Mouse (Mus musculus) midbrain, embryonic 13.5 days (tissue): ENCODE results near the gene Serac1. TPM values are rescaled to one million over a fixed set of nuclear protein-coding genes. Genes with fewer than 3 reads are reported as not detected.
"Not testable (repeated sequence)": the region's sequence is repeated elsewhere in the genome, so short reads cannot be mapped to it uniquely, and the experiment has no call there.

Experiments
- ATAC-seq: fragments of 200-750 bp; cut with Nextera tagmentation; 2 replicates; pipeline ENCODE4 v1.8.0; 2017; ENCODE audit warnings: mild to moderate bottlenecking, moderate TSS enrichment, moderate library complexity
- H3K27ac ChIP-seq: fragments of 300-500 bp; sonication (generic); 2 replicates; pipeline ENCODE4 v1.5.1; 2015; ENCODE audit warnings: inconsistent platforms, mild to moderate bottlenecking, moderate library complexity
- H3K27me3 ChIP-seq: fragments of 300-500 bp; sonication (generic); 2 replicates; pipeline ENCODE4 v1.6.1; 2015; ENCODE audit warnings: mild to moderate bottlenecking, inconsistent platforms
- H3K36me3 ChIP-seq: fragments of 300-500 bp; sonication (generic); 2 replicates; pipeline ENCODE4 v1.6.1; 2015; ENCODE audit warnings: mild to moderate bottlenecking, inconsistent platforms
- H3K4me1 ChIP-seq: fragments of 300-500 bp; sonication (generic); replicated peaks from 2 replicates; pipeline ENCODE4 v1.6.1; 2015; ENCODE audit warnings: inconsistent platforms
- H3K4me2 ChIP-seq: fragments of 300-500 bp; sonication (generic); replicated peaks from 2 replicates; pipeline ENCODE4 v1.6.1; 2015; ENCODE audit warnings: moderate library complexity, mild to moderate bottlenecking, inconsistent platforms
- H3K4me3 ChIP-seq: fragments of 300-500 bp; sonication (generic); replicated peaks from 2 replicates; pipeline ENCODE4 v1.5.1; 2015; ENCODE audit warnings: mild to moderate bottlenecking, inconsistent platforms
- H3K9ac ChIP-seq: fragments of 300-500 bp; sonication (generic); replicated peaks from 2 replicates; pipeline ENCODE4 v1.6.1; 2015; ENCODE audit warnings: mild to moderate bottlenecking, inconsistent platforms
- H3K9me3 ChIP-seq: fragments of 300-500 bp; sonication (generic); 2 replicates; pipeline ENCODE4 v1.6.1; 2016; ENCODE audit warnings: mild to moderate bottlenecking, inconsistent platforms
- WGBS: fragments of 180-500 bp; shearing (Covaris S2); methylation state at CpG from one replicate; pipeline ENCODE4 v1.1.7; 2015; 5-methylcytosine and 5-hydroxymethylcytosine counted together
- polyA plus RNA-seq: library from polyadenylated mRNA; unstranded; fragments of >200 nt; fragmentation: Nextera tagmentation; extraction: Ambion mirVana; gene quantifications from 2 replicates; pipeline ENCODE4 v1.2.1, GENCODE M21; 2015

The Serac1 gene
- polyA plus RNA-seq, 1 experiment from 2014 or later, result 10.9 TPM

- Histone ChIP-seq H3K27me3 (no peaks in the 10 kb centered on the region), H3K4me1 (no peaks in the 10 kb centered on the region; the same call in 1 of the 2 replicates), H3K9ac (no peak overlapping the region), H3K9me3 (no peaks in the 10 kb centered on the region), H3K4me3 (no peak overlapping the region), H3K27ac (no peak overlapping the region), H3K36me3 (peaks cover 35% of the 10 kb centered on the region), H3K4me2 (no peak overlapping the region)
- 24% methylated on average over 5 of the region's 5 CpGs for WGBS
- ATAC-seq, result no peak
These were observed 24.6 kb downstream of the Serac1 start for GRCm38 (mm10) chr17:6054934-6055355.

- no peak overlapping the region for H3K27ac ChIP-seq
- H3K9ac ChIP-seq, result no peak overlapping the region
- H3K36me3 ChIP-seq, result peaks cover 46% of the 10 kb centered on the region
- WGBS, result 57% methylated on average over 4 of the region's 4 CpGs
- no peak overlapping the region for H3K4me3 ChIP-seq
- H3K4me1 ChIP-seq, result no peaks in the 10 kb centered on the region; the same call in 1 of the 2 replicates
- no peaks in the 10 kb centered on the region for H3K9me3 ChIP-seq
- no peak for ATAC-seq
- H3K4me2 ChIP-seq, result no peak overlapping the region
- no peaks in the 10 kb centered on the region for H3K27me3 ChIP-seq
These were observed 26.7 kb downstream of the Serac1 start for GRCm38 (mm10) chr17:6052801-6053200.

- Histone ChIP-seq H3K4me2 (no peak overlapping the region), H3K4me3 (no peak overlapping the region), H3K27me3 (no peaks in the 10 kb centered on the region), H3K36me3 (peaks cover 13% of the 10 kb centered on the region), H3K4me1 (no peaks in the 10 kb centered on the region), H3K27ac (no peak overlapping the region), H3K9ac (no peak overlapping the region), H3K9me3 (no peaks in the 10 kb centered on the region)
- ATAC-seq, result no peak
- 89% methylated on average over 10 of the region's 10 CpGs for WGBS
These were observed 42.0 kb downstream of the Serac1 start for GRCm38 (mm10) chr17:6037507-6037906.

GRCm38 (mm10) chr17:6036872-6037271 lies 42.7 kb downstream of the Serac1 start:
- Histone ChIP-seq H3K36me3 (peaks cover 7% of the 10 kb centered on the region), H3K9me3 (no peaks in the 10 kb centered on the region), H3K4me3 (no peak overlapping the region), H3K4me2 (no peak overlapping the region), H3K9ac (no peak overlapping the region), H3K4me1 (no peaks in the 10 kb centered on the region), H3K27ac (no peak overlapping the region), H3K27me3 (no peaks in the 10 kb centered on the region)
- no peak for ATAC-seq
- WGBS, result 90% methylated on average over 11 of the region's 11 CpGs

- Histone ChIP-seq H3K36me3 (peaks cover 3% of the 10 kb centered on the region; the same call in 1 of the 2 replicates), H3K4me3 (no peak overlapping the region), H3K27ac (no peak overlapping the region), H3K27me3 (no peaks in the 10 kb centered on the region), H3K4me1 (no peaks in the 10 kb centered on the region), H3K4me2 (no peak overlapping the region), H3K9ac (no peak overlapping the region), H3K9me3 (no peaks in the 10 kb centered on the region)
- no peak for ATAC-seq
- WGBS, result 90% methylated on average over 8 of the region's 8 CpGs
These were observed 43.1 kb downstream of the Serac1 start for GRCm38 (mm10) chr17:6036458-6036857.

GRCm38 (mm10) chr17:6035661-6036060 lies 43.9 kb downstream of the Serac1 start:
- H3K9ac ChIP-seq, result no peak overlapping the region
- H3K4me3 ChIP-seq, result no peak overlapping the region
- 35% methylated on average over 8 of the region's 8 CpGs for WGBS
- no peak overlapping the region for H3K27ac ChIP-seq
- no peaks in the 10 kb centered on the region for H3K4me1 ChIP-seq
- no peaks in the 10 kb centered on the region for H3K9me3 ChIP-seq
- H3K4me2 ChIP-seq, result no peak overlapping the region
- no peak for ATAC-seq
- no peaks in the 10 kb centered on the region for H3K36me3 ChIP-seq
- no peaks in the 10 kb centered on the region for H3K27me3 ChIP-seq

GRCm38 (mm10) chr17:6025831-6026230 lies 53.7 kb downstream of the Serac1 start:
- WGBS, result 90% methylated on average over 7 of the region's 7 CpGs
- no peak overlapping the region for H3K4me3 ChIP-seq
- H3K27ac ChIP-seq, result no peak overlapping the region
- no peak for ATAC-seq
- H3K9ac ChIP-seq, result no peak overlapping the region
- H3K4me2 ChIP-seq, result no peak overlapping the region
- no peaks in the 10 kb centered on the region for H3K9me3 ChIP-seq
- no peaks in the 10 kb centered on the region for H3K27me3 ChIP-seq
- H3K4me1 ChIP-seq, result no peaks in the 10 kb centered on the region
- H3K36me3 ChIP-seq, result no peaks in the 10 kb centered on the region

- not testable (repeated sequence) for H3K9me3 ChIP-seq, H3K9ac ChIP-seq, H3K4me1 ChIP-seq, H3K27me3 ChIP-seq, H3K27ac ChIP-seq, H3K36me3 ChIP-seq
- H3K4me3 ChIP-seq, result peak overlapping the region; percentile 23
- WGBS, result 55% methylated on average over 5 of the region's 5 CpGs
- H3K4me2 ChIP-seq, result peak overlapping the region; percentile 44
- ATAC-seq, result peak; percentile 73
These were observed 58.2 kb downstream of the Serac1 start for GRCm38 (mm10) chr17:6021374-6021789.

GRCm38 (mm10) chr17:6020636-6021035 lies 58.9 kb downstream of the Serac1 start:
- Histone ChIP-seq H3K36me3 (no peaks in the 10 kb centered on the region), H3K27ac (no peak overlapping the region), H3K4me2 (no peak overlapping the region), H3K4me1 (no peaks in the 10 kb centered on the region), H3K9ac (no peak overlapping the region), H3K27me3 (no peaks in the 10 kb centered on the region), H3K9me3 (no peaks in the 10 kb centered on the region), H3K4me3 (no peak overlapping the region)
- 60% methylated on average over 7 of the region's 7 CpGs for WGBS
- ATAC-seq, result no peak

GRCm38 (mm10) chr17:6019776-6020175 lies 59.8 kb downstream of the Serac1 start:
- no peaks in the 10 kb centered on the region for H3K4me1 ChIP-seq
- no peak overlapping the region for H3K9ac ChIP-seq
- no peaks in the 10 kb centered on the region for H3K9me3 ChIP-seq
- H3K4me3 ChIP-seq, result no peak overlapping the region
- no peaks in the 10 kb centered on the region for H3K36me3 ChIP-seq
- no peak overlapping the region for H3K4me2 ChIP-seq
- no peak overlapping the region for H3K27ac ChIP-seq
- no peak for ATAC-seq
- H3K27me3 ChIP-seq, result no peaks in the 10 kb centered on the region
- 77% methylated on average over 2 of the region's 2 CpGs for WGBS

GRCm38 (mm10) chr17:6018348-6018747 lies 61.2 kb downstream of the Serac1 start:
- no peak overlapping the region for H3K4me2 ChIP-seq
- no peak for ATAC-seq
- no peaks in the 10 kb centered on the region for H3K9me3 ChIP-seq
- no peak overlapping the region for H3K4me3 ChIP-seq
- 75% methylated on average over 4 of the region's 4 CpGs for WGBS
- no peak overlapping the region for H3K9ac ChIP-seq
- no peaks in the 10 kb centered on the region for H3K4me1 ChIP-seq
- H3K27ac ChIP-seq, result no peak overlapping the region
- no peaks in the 10 kb centered on the region for H3K36me3 ChIP-seq
- H3K27me3 ChIP-seq, result no peaks in the 10 kb centered on the region

GRCm38 (mm10) chr17:6017268-6017667 lies 62.3 kb downstream of the Serac1 start:
- H3K9me3 ChIP-seq, result no peaks in the 10 kb centered on the region
- no peaks in the 10 kb centered on the region for H3K4me1 ChIP-seq
- no peak overlapping the region for H3K27ac ChIP-seq
- H3K36me3 ChIP-seq, result no peaks in the 10 kb centered on the region
- H3K4me2 ChIP-seq, result no peak overlapping the region
- no peak overlapping the region for H3K9ac ChIP-seq
- no peaks in the 10 kb centered on the region for H3K27me3 ChIP-seq
- WGBS, result 64% methylated on average over 12 of the region's 12 CpGs
- no peak overlapping the region for H3K4me3 ChIP-seq
- no peak for ATAC-seq

- 81% methylated on average over 7 of the region's 7 CpGs for WGBS
These were observed 63.2 kb downstream of the Serac1 start for GRCm38 (mm10) chr17:6016213-6016780.

More at GRCm38 (mm10) chr17:6016213-6016780, 63.2 kb downstream of the Serac1 start:
- Histone ChIP-seq H3K36me3 (no peaks in the 10 kb centered on the region), H3K27me3 (no peaks in the 10 kb centered on the region), H3K4me1 (no peaks in the 10 kb centered on the region), H3K4me2 (no peak overlapping the region), H3K9me3 (no peaks in the 10 kb centered on the region), H3K27ac (no peak overlapping the region), H3K9ac (no peak overlapping the region), H3K4me3 (no peak overlapping the region)
- no peak for ATAC-seq
